ENCODE assay signal across 19 mouse cellular contexts in genomic region chr6:70751251-70751897, GRCm38 (mm10). TPM values are rescaled to one million over a fixed set of nuclear protein-coding genes. Genes with fewer than 3 reads are reported as not detected.
DNase-seq lines count a peak whose midpoint lies in the region; ATAC-seq lines count a peak whose summit lies in the region.
"Had no signal": no experiment of that assay in that cellular context is flagged by ENCODE, and none has a peak within 500 bp of the region (broad histone marks: within the 10 kb centered on the region; RNA-seq: fewer than 3 reads in every experiment).

No protein-coding gene starts in this region.

- peaks cover 11% of the 10 kb centered on the region for H3K4me1 ChIP-seq in liver, embryonic 12.5 days
- H3K4me1 ChIP-seq in limb, embryonic 10.5 days: peaks cover 6% of the 10 kb centered on the region; the same call in 1 of the 2 replicates
- H3K4me1 ChIP-seq in liver, embryonic 16.5 days (ENCODE audit: control insufficient read depth, low read depth, low read length): peaks cover 10% of the 10 kb centered on the region
- H3K4me1 ChIP-seq: heart, embryonic 12.5 days; hindbrain, embryonic 15.5 days had no signal

- H3K4me2 ChIP-seq in liver, embryonic 12.5 days: peak overlapping the region; percentile 55; the same call in 1 of the 2 replicates
- peak overlapping the region; percentile 52; the same call in 1 of the 2 replicates for H3K4me2 ChIP-seq in liver, embryonic 16.5 days (ENCODE audit: low read depth, low read length)
- H3K4me2 ChIP-seq: embryonic facial prominence, embryonic 12.5 days; forebrain, embryonic 12.5 days; hindbrain, embryonic 15.5 days had no signal

- no peaks in the 10 kb centered on the region for H3K36me3 ChIP-seq in liver, embryonic 12.5 days
- H3K36me3 ChIP-seq in limb, embryonic 10.5 days: no peaks in the 10 kb centered on the region
- H3K36me3 ChIP-seq in liver, embryonic 16.5 days (ENCODE audit: control insufficient read depth, insufficient read depth): no peaks in the 10 kb centered on the region
- H3K36me3 ChIP-seq: embryonic facial prominence, embryonic 12.5 days; forebrain, embryonic 12.5 days; heart, embryonic 12.5 days; hindbrain, embryonic 15.5 days had no signal

- no peak overlapping the region for H3K4me3 ChIP-seq in liver, embryonic 12.5 days
- no peak overlapping the region for H3K4me3 ChIP-seq in limb, embryonic 10.5 days
- H3K4me3 ChIP-seq in liver, embryonic 16.5 days (ENCODE audit: low read depth, low read length): no peak overlapping the region
- H3K4me3 ChIP-seq: embryonic facial prominence, embryonic 12.5 days; forebrain, embryonic 12.5 days; heart, adult 2 months; heart, embryonic 12.5 days; hindbrain, embryonic 15.5 days had no signal

- ATAC-seq in liver, embryonic 12.5 days: peak; percentile 23; the same call in 1 of the 2 replicates
- ATAC-seq in liver, embryonic 16.5 days (ENCODE audit: low read depth): no peak
- ATAC-seq in activated CD4-positive, CD25-positive, alpha-beta regulatory T cell, adult 4 months: no peak
- ATAC-seq: forebrain, embryonic 16.5 days had no signal

- no peak for DNase-seq in liver
- no peak for DNase-seq in limb, embryonic 10.5 days (ENCODE audit: low spot score)
- no peak for DNase-seq in thymus, postnatal 4 days
- DNase-seq in left cerebral cortex, adult 9 months (ENCODE audit: low spot score in 2 of 2): no peak
- DNase-seq: adrenal gland, adult 8-10 months; adrenal gland, postnatal 36 days; cerebellum, adult 11-12 months; cerebellum, adult 9-10 months; cerebellum, postnatal 25 days; gastrocnemius, postnatal 14 days; heart, adult 2 months had no signal

- no peaks in the 10 kb centered on the region for H3K27me3 ChIP-seq in liver, embryonic 12.5 days (replicated peaks)
- H3K27me3 ChIP-seq in limb, embryonic 10.5 days (ENCODE audit: low read depth, poor library complexity, severe bottlenecking): no peaks in the 10 kb centered on the region
- no peaks in the 10 kb centered on the region for H3K27me3 ChIP-seq in liver, embryonic 16.5 days (ENCODE audit: control insufficient read depth, insufficient read depth, low read depth, low read length)
- H3K27me3 ChIP-seq: embryonic facial prominence, embryonic 12.5 days; forebrain, embryonic 12.5 days; heart, embryonic 12.5 days; hindbrain, embryonic 15.5 days had no signal

- H3K9me3 ChIP-seq in liver, embryonic 12.5 days (replicated peaks): no peaks in the 10 kb centered on the region
- no peaks in the 10 kb centered on the region for H3K9me3 ChIP-seq in limb, embryonic 10.5 days (replicated peaks)
- H3K9me3 ChIP-seq in liver, embryonic 16.5 days (replicated peaks; ENCODE audit: control insufficient read depth, low read length): no peaks in the 10 kb centered on the region
- H3K9me3 ChIP-seq: embryonic facial prominence, embryonic 12.5 days; forebrain, embryonic 12.5 days; heart, embryonic 12.5 days; hindbrain, embryonic 15.5 days had no signal

- no peak overlapping the region for H3K9ac ChIP-seq in liver, embryonic 12.5 days
- H3K9ac ChIP-seq in liver, embryonic 16.5 days (ENCODE audit: low read depth, low read length): no peak overlapping the region
- H3K9ac ChIP-seq: embryonic facial prominence, embryonic 12.5 days; forebrain, embryonic 12.5 days; heart, embryonic 12.5 days; hindbrain, embryonic 15.5 days had no signal

- WGBS in liver, embryonic 12.5 days (ENCODE audit: insufficient replicate concordance): 73% methylated on average over 8 of the region's 8 CpGs
- WGBS in limb, embryonic 10.5 days: 72% methylated on average over 8 of the region's 8 CpGs
- WGBS in liver, embryonic 16.5 days (ENCODE audit: insufficient replicate concordance): 65% methylated on average over 8 of the region's 8 CpGs

- peak overlapping the region; percentile 59; the same call in 1 of the 2 replicates for H3K27ac ChIP-seq in liver, embryonic 12.5 days
- H3K27ac ChIP-seq in limb, embryonic 10.5 days: peak overlapping the region; percentile 14; the same call in 1 of the 2 replicates
- peak overlapping the region; percentile 31 for H3K27ac ChIP-seq in liver, embryonic 16.5 days (ENCODE audit: low read length)
- H3K27ac ChIP-seq: embryonic facial prominence, embryonic 12.5 days; forebrain, embryonic 12.5 days; heart, adult 2 months; hindbrain, embryonic 15.5 days had no signal

RNA-seq across cellular contexts. Expression of gene Rpia, which starts 40.7 kb away (rescaled TPM):
- 4.5 and 5.1 TPM in 2 replicates for polyA plus RNA-seq in liver, embryonic 12.5 days (2016; fragmentation: Nextera tagmentation; extraction: Ambion mirVana)
- 2.2 and 2.3 TPM in 2 replicates for polyA plus RNA-seq in limb, embryonic 10.5 days (2016; fragmentation: Nextera tagmentation; extraction: Ambion mirVana)
- 2.0 and 2.3 TPM in 2 replicates for polyA plus RNA-seq in liver, embryonic 16.5 days (2015; fragmentation: Nextera tagmentation; extraction: Ambion mirVana)
- polyA plus RNA-seq in activated CD4-positive, CD25-positive, alpha-beta regulatory T cell, adult 4 months (2017; shearing (Covaris generic)): 1 to 10 TPM; 4.2 to 5.2 TPM
